Mouse (Mus musculus): ENCODE measurements around the gene Slc25a33. TPM values are rescaled to one million over a fixed set of nuclear protein-coding genes. Genes with fewer than 3 reads are reported as not detected.
A peak's percentile ranks its signal among the peaks of the same experiment; 100 is the strongest.
"Not testable (repeated sequence)": the region's sequence is repeated elsewhere in the genome, so short reads cannot be mapped to it uniquely, and the experiment has no call there.

Slc25a33 gene
- total RNA-seq (2021): 10 to 100 TPM; 33.6 to 38.2 TPM
- long read RNA-seq, experiment 1, transcript Slc25a33-201 (7 exons, 1,887 nt): major isoform, 75 of 81 reads
- long read RNA-seq, experiment 1, partial matches to known transcripts: 1 of 81 reads
- long read RNA-seq, experiment 1, other reads (novel, unspliced or antisense): 5 of 81 reads
- long read RNA-seq, experiment 2, transcript Slc25a33-201 (7 exons, 1,887 nt): major isoform, 78 of 84 reads
- long read RNA-seq, experiment 2, partial matches to known transcripts: 0 of 84 reads
- long read RNA-seq, experiment 2, other reads (novel, unspliced or antisense): 6 of 84 reads

GRCm38 (mm10) chr4:149774094-149774470 is at the start of gene Slc25a33:
Gene Slc25a33 (minus strand): TSS chr4:149774277.
- peak; percentile 96 to 97 for DNase-seq (ENCODE audit: low spot score in 2 of 2)
- intact Hi-C loops (cut with DNase I): no loop called here

- DNase-seq (ENCODE audit: low spot score in 2 of 2): no peak
- intact Hi-C loops (cut with DNase I): no loop called here
Observed at GRCm38 (mm10) chr4:149822586-149823196, 48.6 kb upstream of the Slc25a33 start.

GRCm38 (mm10) chr4:149822126-149822525 is 48.0 kb upstream of the Slc25a33 start:
- DNase-seq (ENCODE audit: low spot score in 2 of 2): no peak
- intact Hi-C loops (cut with DNase I): no loop called here

- intact Hi-C loops (cut with DNase I): no loop called here
- DNase-seq (ENCODE audit: low spot score in 2 of 2): no peak
Observed at GRCm38 (mm10) chr4:149820569-149820968, 46.5 kb upstream of the Slc25a33 start.

GRCm38 (mm10) chr4:149819195-149819594 is 45.1 kb upstream of the Slc25a33 start:
- no peak for DNase-seq (ENCODE audit: low spot score in 2 of 2)
- intact Hi-C loops (cut with DNase I): no loop called here

GRCm38 (mm10) chr4:149816598-149816997 is 42.5 kb upstream of the Slc25a33 start:
- DNase-seq (ENCODE audit: low spot score in 2 of 2): no peak
- intact Hi-C loops (cut with DNase I): no loop called here

GRCm38 (mm10) chr4:149815586-149815985 is 41.5 kb upstream of the Slc25a33 start:
- DNase-seq (ENCODE audit: low spot score in 2 of 2): no peak
- intact Hi-C loops (cut with DNase I): no loop called here

- intact Hi-C loops (cut with DNase I): no loop called here
Observed at GRCm38 (mm10) chr4:149813409-149814184, 39.5 kb upstream of the Slc25a33 start.

GRCm38 (mm10) chr4:149810372-149810771 is 36.3 kb upstream of the Slc25a33 start:
- intact Hi-C loops (cut with DNase I): not testable (repeated sequence)
- DNase-seq (ENCODE audit: low spot score in 2 of 2): peak; percentile 38 to 47

More at GRCm38 (mm10) chr4:149813409-149814184, 39.5 kb upstream of the Slc25a33 start:
- DNase-seq (ENCODE audit: low spot score in 2 of 2): no peak

GRCm38 (mm10) chr4:149808584-149809227 is 34.6 kb upstream of the Slc25a33 start:
- intact Hi-C loops (cut with DNase I): loop anchor here (5.0 kb wide), 1 partner anchor 289 kb away; no protein-coding TSS in a partner anchor
- DNase-seq (ENCODE audit: low spot score in 2 of 2): no peak

- intact Hi-C loops (cut with DNase I): loop anchor here (5.0 kb wide), 1 partner anchor 289 kb away; no protein-coding TSS in a partner anchor
- DNase-seq (ENCODE audit: low spot score in 2 of 2): no peak
Observed at GRCm38 (mm10) chr4:149808060-149808567, 34.0 kb upstream of the Slc25a33 start.

- intact Hi-C loops (cut with DNase I): loop anchor here (1.0 to 5.0 kb wide), 2 partner anchors 151 to 290 kb away; no protein-coding TSS in a partner anchor
- peak; percentile 85 to 95 for DNase-seq (ENCODE audit: low spot score in 2 of 2)
Observed at GRCm38 (mm10) chr4:149806699-149807381, 32.8 kb upstream of the Slc25a33 start.

GRCm38 (mm10) chr4:149802269-149802668 is 28.2 kb upstream of the Slc25a33 start:
- no peak for DNase-seq (ENCODE audit: low spot score in 2 of 2)
- intact Hi-C loops (cut with DNase I): loop anchor here (5.0 kb wide), 1 partner anchor 50 kb away; no protein-coding TSS in a partner anchor

- intact Hi-C loops (cut with DNase I): loop anchor here (5.0 kb wide), 1 partner anchor 48 kb away; no protein-coding TSS in a partner anchor
Observed at GRCm38 (mm10) chr4:149800576-149800975, 26.5 kb upstream of the Slc25a33 start.

GRCm38 (mm10) chr4:149800172-149800464 is 26.0 kb upstream of the Slc25a33 start:
- no peak for DNase-seq (ENCODE audit: low spot score in 2 of 2)
- intact Hi-C loops (cut with DNase I): loop anchor here (5.0 kb wide), 1 partner anchor 48 kb away; no protein-coding TSS in a partner anchor

More at GRCm38 (mm10) chr4:149800576-149800975, 26.5 kb upstream of the Slc25a33 start:
- no peak for DNase-seq (ENCODE audit: low spot score in 2 of 2)

- no peak for DNase-seq (ENCODE audit: low spot score in 2 of 2)
- intact Hi-C loops (cut with DNase I): loop anchor here (5.0 kb wide), 1 partner anchor 47 kb away; no protein-coding TSS in a partner anchor
Observed at GRCm38 (mm10) chr4:149799346-149800171, 25.5 kb upstream of the Slc25a33 start.

- intact Hi-C loops (cut with DNase I): no loop called here
- no peak for DNase-seq (ENCODE audit: low spot score in 2 of 2)
Observed at GRCm38 (mm10) chr4:149798684-149799309, 24.7 kb upstream of the Slc25a33 start.
